Mouse (Mus musculus) heart, postnatal 25 days (tissue): ENCODE data around the gene Gm47955. TPM values are rescaled to one million over a fixed set of nuclear protein-coding genes. Genes with fewer than 3 reads are reported as not detected.
"Not testable (repeated sequence)": the region's sequence is repeated elsewhere in the genome, so short reads cannot be mapped to it uniquely, and the experiment has no call there.

Source experiments
- DNase-seq: peaks from one replicate; pipeline ENCODE4 v3.0.0; 2022; ENCODE audit warnings: low spot score
- intact Hi-C: fragments of 180-260 bp; cut with DNase I; formaldehyde crosslinking; loops from one replicate; pipeline ENCODE4 v1.15.1; 2025
- total RNA-seq, 2 experiments: library from RNA; stranded (reverse); gene quantifications; 2 replicates each; pipeline ENCODE4 v1.2.3; 2021

The Gm47955 gene
- total RNA-seq, 2 experiments from 2014 or later = not detected

DNA sequence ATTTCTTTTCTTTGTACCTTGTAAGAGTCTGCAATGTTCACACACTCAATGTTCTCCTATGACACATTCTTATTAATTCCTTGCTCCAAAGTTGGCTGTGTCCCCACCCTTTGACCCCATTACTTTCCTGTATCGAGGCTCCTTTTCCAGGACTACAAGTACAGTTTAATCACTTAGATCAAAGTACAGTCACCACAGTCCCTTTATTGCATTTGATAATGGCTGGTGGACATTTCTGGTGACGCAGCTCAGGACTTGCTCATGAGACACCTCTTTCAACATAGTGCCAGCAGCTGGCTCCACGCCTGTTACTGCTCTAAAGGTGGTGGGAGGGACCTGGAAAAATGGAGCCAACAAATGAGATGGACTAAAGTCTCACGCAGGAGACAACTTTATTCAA, 31.0 kb downstream of the Gm47955 start:
- DNase-seq = no peak
- intact Hi-C loops = no loop called here

DNA sequence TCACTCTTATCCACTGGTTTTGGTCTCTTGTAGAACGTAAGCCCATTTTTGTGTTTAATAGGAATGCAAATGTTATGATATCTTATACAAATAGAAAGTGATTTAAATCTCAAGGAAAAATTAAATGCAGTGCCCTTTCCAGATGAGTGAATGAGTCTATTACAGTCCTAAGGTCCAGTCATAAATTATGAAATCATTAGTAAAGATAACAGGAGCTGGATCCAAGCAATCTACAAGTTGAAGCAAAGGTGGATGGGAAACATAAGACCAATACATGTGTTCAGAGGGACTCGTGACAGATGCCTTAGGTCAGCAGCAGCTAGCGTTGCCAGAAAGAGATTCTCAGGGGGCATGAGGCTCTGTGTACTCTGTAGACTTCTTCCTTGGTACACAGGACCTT, 31.5 kb downstream of the Gm47955 start:
- intact Hi-C loops = no loop called here
- DNase-seq = no peak

DNA sequence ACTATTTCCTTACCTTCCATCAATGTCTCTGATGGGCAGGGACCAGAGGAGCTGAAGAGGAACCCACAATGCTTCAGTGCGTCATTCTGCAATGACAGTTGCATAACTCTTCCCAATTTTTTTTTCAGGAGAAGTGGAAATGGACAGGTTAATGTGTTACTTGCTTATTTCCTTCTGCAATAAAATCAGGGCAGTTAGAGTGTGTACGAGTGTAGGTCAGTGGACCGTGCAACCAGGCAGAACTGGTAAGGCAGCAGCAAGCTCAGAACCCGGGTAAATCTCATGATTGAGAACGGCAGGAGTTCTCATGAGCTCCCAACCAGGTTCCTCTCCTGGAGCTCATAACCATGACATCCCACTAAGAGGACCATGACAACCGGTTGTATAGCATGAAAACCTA, 32.0 kb downstream of the Gm47955 start:
- no peak for DNase-seq
- intact Hi-C loops = no loop called here

DNA sequence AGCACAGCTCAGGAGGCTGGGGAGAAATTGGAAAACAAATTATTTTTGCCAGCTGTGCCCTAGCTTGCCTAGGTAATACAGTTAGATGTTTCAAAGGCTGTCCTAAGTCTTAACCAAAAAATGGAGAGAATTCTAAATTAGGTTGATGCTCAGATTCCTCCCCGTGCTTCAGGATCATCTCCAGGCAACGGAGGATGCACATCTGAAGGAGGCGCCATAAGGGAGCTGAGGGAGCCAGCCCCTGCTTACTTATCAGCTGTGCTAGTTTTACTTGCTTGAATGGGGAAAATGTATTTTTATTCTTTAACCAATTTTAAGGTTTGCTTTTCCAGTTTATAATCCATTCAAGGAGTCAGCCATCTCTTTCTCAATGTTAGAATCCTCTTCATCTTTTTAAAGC, 33.9 kb downstream of the Gm47955 start:
- no peak for DNase-seq
- intact Hi-C loops = no loop called here

DNA sequence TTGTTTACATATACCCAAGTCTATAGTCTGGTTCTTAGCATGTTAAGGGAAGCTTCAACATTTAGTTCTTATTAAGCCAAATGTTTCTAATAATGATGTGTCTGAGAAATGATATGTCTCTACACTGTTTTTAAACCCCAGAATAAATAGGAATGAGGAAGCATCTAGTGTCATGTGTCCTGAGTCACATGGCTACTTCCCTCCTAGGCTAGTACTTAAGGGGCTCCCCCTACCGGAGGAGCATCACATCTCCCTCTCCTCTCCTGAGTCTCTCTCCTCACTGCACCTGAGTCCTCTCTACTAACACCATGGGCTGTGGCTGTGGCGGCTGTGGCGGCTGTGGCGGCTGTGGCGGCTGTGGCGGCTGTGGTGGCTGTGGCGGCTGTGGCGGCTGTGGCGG, 40.2 kb downstream of the Gm47955 start, which contains the start of gene Gm47959:
Gene Gm47959, plus strand, starts transcription at position 243 of the 400 bp plus-strand sequence.
- intact Hi-C loops, DNase-seq: not testable (repeated sequence)

DNA sequence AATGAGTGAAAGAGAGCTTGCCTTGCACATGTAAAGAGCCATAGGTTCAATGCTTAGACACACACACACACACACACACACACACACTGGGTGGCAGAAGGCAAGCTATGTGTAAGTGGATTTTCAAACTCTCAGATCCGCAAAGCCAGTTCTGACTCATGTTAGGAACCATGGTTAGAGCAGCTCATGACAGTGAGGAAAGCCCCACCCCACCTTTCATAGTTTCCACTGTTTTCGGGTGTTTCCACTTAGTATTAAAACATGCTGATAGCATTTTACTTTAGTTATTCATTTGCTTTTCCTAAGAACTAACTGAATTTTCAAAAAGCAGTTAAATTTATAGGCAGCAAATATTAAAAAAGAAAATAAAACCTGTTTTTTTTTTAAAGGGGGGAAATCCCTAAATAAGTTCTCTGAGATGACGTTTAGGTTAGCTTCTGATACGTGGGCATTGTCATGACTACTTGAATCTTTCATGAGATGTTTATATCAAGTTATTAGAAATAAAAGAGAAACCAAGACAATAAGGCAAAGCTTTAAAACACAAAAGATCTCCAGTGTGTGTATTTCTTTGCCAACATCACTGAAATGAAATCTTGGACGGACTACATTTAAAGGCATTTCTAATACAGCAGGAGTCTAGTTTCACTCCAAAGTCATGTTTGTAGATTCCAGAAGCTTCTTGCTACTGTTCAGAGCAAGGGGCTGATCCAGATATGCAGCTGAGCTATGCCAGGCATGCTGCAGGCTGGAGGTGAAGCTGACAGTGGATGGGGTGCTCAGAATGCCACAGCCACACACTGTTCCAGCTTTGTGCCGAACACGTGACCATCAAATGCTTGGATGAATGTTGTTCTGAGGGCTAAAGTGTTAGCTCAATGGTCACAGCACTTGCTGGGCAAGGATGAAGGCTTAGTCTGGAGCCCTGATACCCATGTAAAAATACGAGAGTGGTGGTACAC, 46.4 kb downstream of the Gm47955 start:
- no peak for DNase-seq
- intact Hi-C loops = no loop called here

DNA sequence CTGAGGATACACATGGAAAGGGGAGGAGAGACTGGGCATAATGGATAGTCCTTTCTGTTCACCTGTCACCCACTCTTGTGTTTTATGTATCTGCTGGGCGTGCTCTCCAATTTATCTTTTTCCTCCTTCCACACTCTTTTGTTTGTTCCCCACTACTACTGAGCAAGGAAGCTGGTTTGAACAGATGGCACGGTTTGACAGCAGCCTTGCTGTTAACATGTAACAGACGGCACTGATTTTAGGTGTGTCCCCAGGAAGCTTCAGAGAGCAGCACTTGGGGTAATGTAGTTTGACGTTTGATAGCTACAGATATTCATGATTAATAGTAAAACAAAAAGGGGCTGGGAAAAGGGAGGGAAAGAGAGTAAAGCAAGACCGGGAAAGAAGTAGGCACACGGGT, 47.4 kb downstream of the Gm47955 start:
- intact Hi-C loops = no loop called here
- DNase-seq = no peak

Other genes starting within 250 kb of the Gm47955 start
- gene Mff, start 235.4 kb upstream of the Gm47955 start, total RNA-seq = 100 to 1,000 TPM; 178 to 193 TPM
- not detected for gene Tm4sf20, start 191.8 kb upstream of the Gm47955 start, total RNA-seq
- gene Gm47791, start 189.0 kb upstream of the Gm47955 start, total RNA-seq = not detected
- 10 to 100 TPM; 30.7 to 32.2 TPM for gene Agfg1, start 120.8 kb upstream of the Gm47955 start, total RNA-seq
- not detected for gene A030005L19Rik, start 47.0 kb upstream of the Gm47955 start, total RNA-seq
- not detected for gene A030014E15Rik, start 35.4 kb upstream of the Gm47955 start, total RNA-seq
- gene Gm6217, start 28.9 kb upstream of the Gm47955 start, total RNA-seq = not detected
- gene A030003K21Rik, start 16.9 kb upstream of the Gm47955 start, total RNA-seq = not detected
- gene Gm7544, start 4.3 kb upstream of the Gm47955 start, total RNA-seq = not detected
- not detected for gene Gm47959, start 40.3 kb downstream of the Gm47955 start, total RNA-seq
- under 1 TPM; 0.29 to 0.45 TPM for gene Slc19a3, start 78.2 kb downstream of the Gm47955 start, total RNA-seq
- not detected for gene Krtap28-10, start 82.2 kb downstream of the Gm47955 start, total RNA-seq
- not detected for gene Gm47969, start 84.6 kb downstream of the Gm47955 start, total RNA-seq
- not detected for gene A030005K14Rik, start 99.1 kb downstream of the Gm47955 start, total RNA-seq
- not detected for gene Krtap28-13, start 100.6 kb downstream of the Gm47955 start, total RNA-seq
- gene Ccl20, start 156.5 kb downstream of the Gm47955 start, total RNA-seq = not detected
- not detected for gene Daw1, start 199.5 kb downstream of the Gm47955 start, total RNA-seq